Mouse (Mus musculus) hindbrain, embryonic 10.5 days (tissue): Measurements from ENCODE around the gene Vmn1r48. TPM values are rescaled to one million over a fixed set of nuclear protein-coding genes. Genes with fewer than 3 reads are reported as not detected.
"Not testable (repeated sequence)": the region's sequence is repeated elsewhere in the genome, so short reads cannot be mapped to it uniquely, and the experiment has no call there.

Experiments used
- DNase-seq: peaks from one replicate; pipeline ENCODE4 v3.0.0-alpha.2; 2017; ENCODE audit warnings: low spot score
- H3K27ac ChIP-seq: fragments of 300-500 bp; sonication (generic); 2 replicates; pipeline ENCODE4 v1.5.1; 2016; ENCODE audit warnings: mild to moderate bottlenecking, moderate library complexity
- H3K27me3 ChIP-seq: fragments of 300-500 bp; sonication (generic); 2 replicates; pipeline ENCODE4 v1.6.1; 2016; ENCODE audit warnings: mild to moderate bottlenecking; ENCODE audit not compliant: poor library complexity, insufficient read depth, severe bottlenecking
- H3K36me3 ChIP-seq: fragments of 300-500 bp; sonication (generic); 2 replicates; pipeline ENCODE4 v1.6.1; 2016; ENCODE audit warnings: mild to moderate bottlenecking, moderate library complexity
- H3K4me1 ChIP-seq: fragments of 300-500 bp; sonication (generic); replicated peaks from 2 replicates; pipeline ENCODE4 v1.6.1; 2016; ENCODE audit warnings: mild to moderate bottlenecking
- H3K4me3 ChIP-seq: fragments of 300-500 bp; sonication (generic); 2 replicates; pipeline ENCODE4 v1.5.1; 2016; ENCODE audit warnings: mild to moderate bottlenecking, moderate library complexity
- H3K9me3 ChIP-seq: fragments of 300-500 bp; sonication (generic); 2 replicates; pipeline ENCODE4 v1.6.1; 2016; ENCODE audit warnings: mild to moderate bottlenecking, moderate library complexity
- WGBS: fragments of 180-500 bp; shearing (Covaris S2); methylation state at CpG from one replicate; pipeline ENCODE4 v1.1.7; 2016; 5-methylcytosine and 5-hydroxymethylcytosine counted together
- polyA plus RNA-seq: library from polyadenylated mRNA; unstranded; fragments of >200 nt; fragmentation: Nextera tagmentation; extraction: Ambion mirVana; gene quantifications from 2 replicates; pipeline ENCODE4 v1.2.1, GENCODE M21; 2016

Vmn1r48 gene
- not detected in 2 replicates for polyA plus RNA-seq

DNA sequence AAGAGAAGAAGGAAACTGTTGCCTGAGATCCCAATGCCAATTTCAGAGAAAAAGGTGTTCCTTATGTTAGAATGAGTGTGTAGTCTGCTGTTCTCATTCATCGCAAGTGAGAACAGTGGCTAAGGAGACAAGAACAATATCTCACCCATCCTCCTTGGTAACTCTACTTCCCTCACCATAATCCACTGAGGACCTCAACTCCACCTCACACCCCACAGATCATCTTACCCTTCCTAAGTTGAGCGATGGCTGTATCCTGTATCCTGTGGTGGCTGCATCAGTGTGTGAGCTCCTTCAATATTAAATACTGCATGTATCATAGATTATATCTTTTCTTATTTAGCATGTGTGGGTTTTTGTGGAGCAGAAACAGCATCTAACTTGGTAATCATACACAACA, at the start of gene Vmn1r48:
Vmn1r48 (minus strand) TSS at position 101 of the 400 bp plus-strand sequence.
- H3K4me1 ChIP-seq, H3K9me3 ChIP-seq, H3K36me3 ChIP-seq, H3K27ac ChIP-seq, H3K4me3 ChIP-seq, H3K27me3 ChIP-seq, DNase-seq: not testable (repeated sequence)
- no CpG with 5 or more reads among the region's 2 CpGs for WGBS

DNA sequence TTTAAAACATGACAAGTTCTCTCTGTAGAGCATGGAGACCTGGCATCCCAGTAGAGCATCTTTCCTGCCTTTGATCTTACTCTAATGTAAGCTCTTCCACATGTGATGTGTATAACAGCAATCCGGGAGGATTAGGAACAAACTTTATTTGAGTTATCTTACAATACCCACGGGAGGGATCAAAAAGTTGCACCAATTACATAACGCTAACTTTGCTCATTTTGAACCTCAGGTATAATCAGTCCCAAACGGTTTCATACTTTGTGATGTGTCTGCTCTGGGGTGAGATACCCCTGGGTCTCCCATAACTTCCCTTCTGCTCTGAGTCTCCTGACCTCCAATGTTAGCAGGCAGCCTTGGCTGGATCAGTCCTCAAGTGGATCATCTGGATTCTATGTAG, 41.8 kb upstream of the Vmn1r48 start, which contains the start of gene Vmn1r49:
Vmn1r49 (minus strand) TSS at position 101 of the 400 bp plus-strand sequence.
- Histone ChIP-seq H3K36me3 (no peaks in the 10 kb centered on the region), H3K27me3 (no peaks in the 10 kb centered on the region), H3K27ac (no peak within 1 kb of the TSS), H3K4me1 (no peaks in the 10 kb centered on the region), H3K9me3 (peaks cover 32% of the 10 kb centered on the region), H3K4me3 (no peak within 1 kb of the TSS)
- no peak for DNase-seq
- 81% methylated on average over 4 of the region's 4 CpGs for WGBS

DNA sequence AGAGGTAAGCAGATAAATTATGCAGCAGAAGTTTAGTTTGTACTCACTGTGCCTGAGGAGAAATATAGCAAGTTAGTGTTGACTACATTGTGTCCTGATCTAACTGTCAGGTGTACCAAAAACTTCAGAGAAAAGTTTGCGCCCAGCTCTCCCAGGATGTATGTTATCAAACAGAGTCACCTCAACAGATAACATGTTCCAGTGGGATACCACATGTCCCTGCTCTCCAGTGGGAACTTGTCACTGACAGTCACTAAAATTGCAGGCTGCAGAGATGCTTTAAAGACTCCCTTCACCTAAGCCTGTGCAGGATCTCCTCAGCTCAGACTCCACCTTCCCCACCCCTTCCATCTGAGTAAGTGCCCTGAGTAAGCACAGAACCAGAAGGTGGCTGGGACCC, 20.8 kb downstream of the Vmn1r48 start, which contains the start of gene Vmn1r47:
Vmn1r47 (plus strand) TSS at position 301 of the 400 bp plus-strand sequence.
- WGBS: 92% methylated on average over 1 of the region's 1 CpGs
- not testable (repeated sequence) for H3K27ac ChIP-seq, H3K4me1 ChIP-seq, H3K4me3 ChIP-seq, H3K36me3 ChIP-seq, DNase-seq, H3K27me3 ChIP-seq
- peaks cover 12% of the 10 kb centered on the region; the same call in 1 of the 2 replicates for H3K9me3 ChIP-seq

DNA sequence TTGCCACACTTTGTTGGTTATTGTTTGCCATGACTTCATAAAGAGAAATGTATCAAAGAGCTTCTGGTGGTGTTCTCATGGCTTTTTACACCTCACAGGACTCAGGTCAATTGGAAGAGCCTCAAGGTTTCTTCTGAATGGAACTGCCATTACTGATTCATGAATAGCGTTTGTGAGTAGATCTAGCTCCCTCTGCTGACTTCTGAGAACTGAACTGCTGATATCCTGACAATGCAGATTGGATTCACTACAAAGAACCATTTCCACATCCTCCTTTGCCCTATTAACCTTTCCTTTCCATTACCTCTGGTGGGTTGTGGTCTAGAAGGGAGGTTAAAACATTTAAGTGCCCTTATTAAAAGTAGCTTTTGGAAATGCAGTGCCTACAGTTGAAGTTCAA, 50.7 kb downstream of the Vmn1r48 start:
- WGBS: 10% methylated on average over 1 of the region's 1 CpGs
- no peak overlapping the region for H3K4me3 ChIP-seq
- no peaks in the 10 kb centered on the region for H3K4me1 ChIP-seq
- H3K27ac ChIP-seq: no peak overlapping the region
- no peaks in the 10 kb centered on the region for H3K27me3 ChIP-seq
- DNase-seq: no peak
- H3K36me3 ChIP-seq: no peaks in the 10 kb centered on the region
- H3K9me3 ChIP-seq: peaks cover 33% of the 10 kb centered on the region

Other genes with a start within 250 kb of the Vmn1r48 start
- gene Vmn1r42, start 160.4 kb downstream of the Vmn1r48 start, polyA plus RNA-seq: not detected in 2 replicates
- gene Vmn1r43, start 160.4 kb downstream of the Vmn1r48 start, polyA plus RNA-seq: not detected in 2 replicates
- not detected in 2 replicates for gene Vmn1r44, start 153.2 kb downstream of the Vmn1r48 start, polyA plus RNA-seq
- gene Vmn1r45, start 96.2 kb downstream of the Vmn1r48 start, polyA plus RNA-seq: not detected in 2 replicates
- not detected in 2 replicates for gene Vmn1r46, start 67.5 kb downstream of the Vmn1r48 start, polyA plus RNA-seq
- not detected in 2 replicates for gene Vmn1r47, start 20.7 kb downstream of the Vmn1r48 start, polyA plus RNA-seq
- not detected in 2 replicates for gene Vmn1r49, start 41.7 kb upstream of the Vmn1r48 start, polyA plus RNA-seq
- not detected in 2 replicates for gene Vmn1r50, start 64.6 kb upstream of the Vmn1r48 start, polyA plus RNA-seq
- not detected in 2 replicates for gene Vmn1r51, start 85.8 kb upstream of the Vmn1r48 start, polyA plus RNA-seq
- gene Vmn1r52, start 138.0 kb upstream of the Vmn1r48 start, polyA plus RNA-seq: not detected in 2 replicates
- not detected in 2 replicates for gene V1ra8, start 166.0 kb upstream of the Vmn1r48 start, polyA plus RNA-seq
- gene Vmn1r53, start 187.6 kb upstream of the Vmn1r48 start, polyA plus RNA-seq: not detected in 2 replicates
- gene Vmn1r54, start 209.5 kb upstream of the Vmn1r48 start, polyA plus RNA-seq: not detected in 2 replicates